Mouse (Mus musculus): Measurements from ENCODE around the gene Coro2a.

Coro2a gene

GRCm38 (mm10) chr4:46584536-46584935, 17.5 kb downstream of the Coro2a start:
- WGBS = 76% methylated on average over 3 of the region's 3 CpGs

GRCm38 (mm10) chr4:46584084-46584483, 17.9 kb downstream of the Coro2a start:
- WGBS = 90% methylated on average over 2 of the region's 6 CpGs

- 87% methylated on average over 9 of the region's 9 CpGs for WGBS
These were observed 20.0 kb downstream of the Coro2a start for GRCm38 (mm10) chr4:46582024-46582423.

- 95% methylated on average over 22 of the region's 22 CpGs for WGBS
These were observed 20.4 kb downstream of the Coro2a start for GRCm38 (mm10) chr4:46581577-46581976.

- 90% methylated on average over 15 of the region's 15 CpGs for WGBS
These were observed 21.2 kb downstream of the Coro2a start for GRCm38 (mm10) chr4:46580799-46581243.

GRCm38 (mm10) chr4:46578796-46579346, 23.1 kb downstream of the Coro2a start:
- 90% methylated on average over 8 of the region's 8 CpGs for WGBS

- WGBS = 70% methylated on average over 1 of the region's 1 CpGs
These were observed 23.8 kb downstream of the Coro2a start for GRCm38 (mm10) chr4:46578228-46578627.

GRCm38 (mm10) chr4:46575509-46576284, 26.3 kb downstream of the Coro2a start:
- 86% methylated on average over 6 of the region's 10 CpGs for WGBS

- 85% methylated on average over 12 of the region's 12 CpGs for WGBS
These were observed 27.2 kb downstream of the Coro2a start for GRCm38 (mm10) chr4:46574841-46575240.

GRCm38 (mm10) chr4:46574024-46574753, 27.8 kb downstream of the Coro2a start:
- WGBS = 74% methylated on average over 9 of the region's 9 CpGs

GRCm38 (mm10) chr4:46572616-46573015, 29.4 kb downstream of the Coro2a start:
- 92% methylated on average over 4 of the region's 4 CpGs for WGBS

GRCm38 (mm10) chr4:46571744-46572143, 30.3 kb downstream of the Coro2a start:
- WGBS = 72% methylated on average over 9 of the region's 9 CpGs

- 31% methylated on average over 5 of the region's 5 CpGs for WGBS
These were observed 32.3 kb downstream of the Coro2a start for GRCm38 (mm10) chr4:46569671-46570070.

GRCm38 (mm10) chr4:46568169-46568568, 33.8 kb downstream of the Coro2a start:
- WGBS = 92% methylated on average over 8 of the region's 8 CpGs

GRCm38 (mm10) chr4:46566931-46567671, 34.9 kb downstream of the Coro2a start:
- 71% methylated on average over 8 of the region's 8 CpGs for WGBS

GRCm38 (mm10) chr4:46565393-46565955, 36.5 kb downstream of the Coro2a start:
- 87% methylated on average over 4 of the region's 4 CpGs for WGBS

GRCm38 (mm10) chr4:46564247-46564646, 37.8 kb downstream of the Coro2a start:
- WGBS = 91% methylated on average over 4 of the region's 4 CpGs

- 68% methylated on average over 10 of the region's 10 CpGs for WGBS
These were observed 38.2 kb downstream of the Coro2a start for GRCm38 (mm10) chr4:46563847-46564246.

GRCm38 (mm10) chr4:46562841-46563240, 39.2 kb downstream of the Coro2a start:
- 97% methylated on average over 14 of the region's 14 CpGs for WGBS

- WGBS = 92% methylated on average over 5 of the region's 5 CpGs
These were observed 40.0 kb downstream of the Coro2a start for GRCm38 (mm10) chr4:46562037-46562436.

GRCm38 (mm10) chr4:46560069-46560705, 41.8 kb downstream of the Coro2a start:
- 85% methylated on average over 14 of the region's 14 CpGs for WGBS

Data from cerebral cortex, adult 2 months (tissue).